Mouse (Mus musculus) pancreas, adult 10 weeks (tissue): ENCODE data around the gene Ing3. TPM values are rescaled to one million over a fixed set of nuclear protein-coding genes. Genes with fewer than 3 reads are reported as not detected.

Experiments used
- polyA plus RNA-seq: library from polyadenylated mRNA; stranded (reverse); fragments of 350-450 nt; fragmentation: Illumina TruSeq; extraction: RNeasy Lipid Tissue Mini Kit (QIAGEN cat#74804); gene quantifications from one replicate; pipeline ENCODE4 v1.2.3, GENCODE M21; 2015; ENCODE audit warnings: low read depth, low replicate concordance; ENCODE audit not compliant: insufficient read depth

Ing3 gene
- 2.9 TPM for polyA plus RNA-seq

DNA sequence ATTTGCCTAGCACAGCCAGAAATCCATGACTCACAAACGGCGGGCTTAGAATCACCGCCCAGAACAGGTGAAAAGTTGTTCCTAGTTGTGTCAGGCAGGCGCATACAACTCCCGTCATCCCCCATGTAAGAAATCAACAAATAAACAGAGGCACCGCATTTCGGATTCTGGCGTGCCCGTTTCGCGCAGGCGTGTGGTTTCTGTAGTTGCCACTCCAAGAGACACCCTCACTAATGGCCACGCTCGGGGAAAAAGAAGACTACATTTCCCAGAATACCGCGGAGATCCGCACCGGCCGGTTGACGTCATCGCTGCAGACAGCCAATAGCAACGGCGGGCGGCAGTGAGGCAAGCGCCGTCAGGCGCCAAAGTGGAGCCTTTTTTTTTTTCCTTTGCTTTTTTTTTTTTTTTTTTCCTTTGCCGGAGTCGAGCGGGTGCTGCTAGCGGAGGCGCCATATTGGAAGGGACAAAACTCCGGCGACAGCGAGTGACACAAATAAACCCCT is at the start of gene Ing3:
Ing3 (plus strand) TSS at position 346 of the 506 bp plus-strand sequence.

DNA sequence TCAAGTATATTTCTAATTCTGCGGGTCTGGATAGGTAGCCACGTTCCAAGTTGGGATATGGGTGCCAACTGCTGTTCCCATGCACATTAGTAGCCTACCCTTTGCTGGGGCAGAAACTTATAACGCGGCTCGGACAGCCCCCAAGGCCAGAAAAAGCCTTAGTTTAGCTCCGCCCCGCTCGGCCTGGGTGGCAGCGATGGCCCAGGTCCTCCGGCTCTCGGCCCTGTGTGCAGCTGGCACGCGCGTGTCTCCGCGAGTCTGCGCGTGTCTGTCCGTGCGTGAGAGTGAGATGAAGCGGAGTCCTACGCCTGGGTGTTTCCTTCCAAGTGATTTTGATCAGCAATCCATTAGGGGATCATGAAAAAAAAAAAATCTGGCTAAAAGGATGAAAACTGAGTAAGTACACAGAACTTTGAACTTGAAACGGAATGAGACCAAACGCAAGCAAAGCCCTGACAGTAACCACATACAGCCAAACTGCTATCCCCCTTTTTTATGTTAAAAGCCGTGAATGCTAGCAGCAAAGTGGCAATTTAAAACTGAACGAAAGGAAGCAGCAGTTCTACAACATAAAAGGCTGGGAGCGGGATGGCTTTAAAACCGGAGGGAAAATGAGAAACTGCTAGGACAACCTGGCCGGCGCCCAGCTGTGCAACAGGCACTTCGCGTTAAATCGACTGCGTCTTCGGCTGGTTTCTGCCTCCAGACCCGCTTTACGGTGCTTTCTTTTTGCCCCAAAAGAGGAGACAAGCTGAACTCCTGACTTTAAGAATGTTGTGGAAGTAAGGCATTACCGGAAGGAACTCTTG is 36.6 kb downstream of the Ing3 start, which contains the start of gene Cped1:
Cped1 (plus strand) TSS at position 185 of the 809 bp plus-strand sequence.

Other genes starting within 250 kb of the Ing3 start
- gene Tspan12, start 97.1 kb upstream of the Ing3 start, polyA plus RNA-seq: 11.9 TPM
- 3.8 TPM for gene Cped1, start 36.3 kb downstream of the Ing3 start, polyA plus RNA-seq